Mouse (Mus musculus): ENCODE measurements around the gene Cyp2r1. TPM values are rescaled to one million over a fixed set of nuclear protein-coding genes. Genes with fewer than 3 reads are reported as not detected.
A peak's percentile ranks its signal among the peaks of the same experiment; 100 is the strongest.
"Not testable (repeated sequence)": the region's sequence is repeated elsewhere in the genome, so short reads cannot be mapped to it uniquely, and the experiment has no call there.

Cyp2r1 gene
- 0.76 and 1.3 TPM in 2 replicates for polyA plus RNA-seq (2015; fragmentation: Nextera tagmentation; extraction: Ambion mirVana)

- Histone ChIP-seq H3K9ac (replicated peaks; ENCODE audit: low read depth, low read length) (peak within 1 kb of the TSS; percentile 72), H3K4me3 (replicated peaks; ENCODE audit: low read length) (peak within 1 kb of the TSS; percentile 69), H3K4me2 (ENCODE audit: low read length) (peak within 1 kb of the TSS; percentile 86), H3K36me3 (ENCODE audit: control insufficient read depth, insufficient read depth) (no peaks in the 10 kb centered on the region), H3K4me1 (replicated peaks; ENCODE audit: control insufficient read depth, insufficient read depth, low read length) (no peaks in the 10 kb centered on the region), H3K27me3 (replicated peaks; ENCODE audit: control insufficient read depth, insufficient read depth, low read length) (no peaks in the 10 kb centered on the region), H3K9me3 (ENCODE audit: control insufficient read depth, low read length) (no peaks in the 10 kb centered on the region), H3K27ac (ENCODE audit: low read length) (peak within 1 kb of the TSS; percentile 60)
- ATAC-seq: peak; percentile 100
- 1% methylated on average over 56 of the region's 56 CpGs for WGBS
These were observed at the start of gene Cyp2r1 for GRCm38 (mm10) chr7:114562531-114563241. Cyp2r1 (minus strand) TSS chr7:114562972.

GRCm38 (mm10) chr7:114594391-114594790 lies 31.6 kb upstream of the Cyp2r1 start:
- not testable (repeated sequence) for H3K4me3 ChIP-seq (replicated peaks; ENCODE audit: low read length); H3K4me2 ChIP-seq (ENCODE audit: low read length); H3K4me1 ChIP-seq (replicated peaks; ENCODE audit: control insufficient read depth, insufficient read depth, low read length); H3K27me3 ChIP-seq (replicated peaks; ENCODE audit: control insufficient read depth, insufficient read depth, low read length); H3K9ac ChIP-seq (replicated peaks; ENCODE audit: low read depth, low read length); H3K36me3 ChIP-seq (ENCODE audit: control insufficient read depth, insufficient read depth); H3K9me3 ChIP-seq (ENCODE audit: control insufficient read depth, low read length); ATAC-seq; H3K27ac ChIP-seq (ENCODE audit: low read length)
- 95% methylated on average over 8 of the region's 8 CpGs for WGBS

- WGBS: 31% methylated on average over 2 of the region's 2 CpGs
- H3K4me1 ChIP-seq (replicated peaks; ENCODE audit: control insufficient read depth, insufficient read depth, low read length): no peaks in the 10 kb centered on the region
These were observed 19.7 kb upstream of the Cyp2r1 start for GRCm38 (mm10) chr7:114582441-114582840.

GRCm38 (mm10) chr7:114581200-114581599 lies 18.4 kb upstream of the Cyp2r1 start:
- no peaks in the 10 kb centered on the region for H3K4me1 ChIP-seq (replicated peaks; ENCODE audit: control insufficient read depth, insufficient read depth, low read length)
- H3K9ac ChIP-seq (replicated peaks; ENCODE audit: low read depth, low read length): no peak overlapping the region
- H3K4me2 ChIP-seq (ENCODE audit: low read length): no peak overlapping the region
- 88% methylated on average over 5 of the region's 5 CpGs for WGBS
- H3K9me3 ChIP-seq (ENCODE audit: control insufficient read depth, low read length): no peaks in the 10 kb centered on the region
- ATAC-seq: no peak
- no peak overlapping the region for H3K27ac ChIP-seq (ENCODE audit: low read length)
- no peaks in the 10 kb centered on the region for H3K36me3 ChIP-seq (ENCODE audit: control insufficient read depth, insufficient read depth)
- no peak overlapping the region for H3K4me3 ChIP-seq (replicated peaks; ENCODE audit: low read length)
- H3K27me3 ChIP-seq (replicated peaks; ENCODE audit: control insufficient read depth, insufficient read depth, low read length): no peaks in the 10 kb centered on the region

More at GRCm38 (mm10) chr7:114582441-114582840, 19.7 kb upstream of the Cyp2r1 start:
- no peak overlapping the region for H3K4me3 ChIP-seq (replicated peaks; ENCODE audit: low read length)
- no peak overlapping the region for H3K9ac ChIP-seq (replicated peaks; ENCODE audit: low read depth, low read length)
- H3K4me2 ChIP-seq (ENCODE audit: low read length): no peak overlapping the region
- ATAC-seq: no peak
- no peaks in the 10 kb centered on the region for H3K9me3 ChIP-seq (ENCODE audit: control insufficient read depth, low read length)
- H3K27me3 ChIP-seq (replicated peaks; ENCODE audit: control insufficient read depth, insufficient read depth, low read length): no peaks in the 10 kb centered on the region
- H3K27ac ChIP-seq (ENCODE audit: low read length): no peak overlapping the region
- no peaks in the 10 kb centered on the region for H3K36me3 ChIP-seq (ENCODE audit: control insufficient read depth, insufficient read depth)

- ATAC-seq: peak; percentile 52; the same call in 1 of the 2 replicates
- no peaks in the 10 kb centered on the region for H3K9me3 ChIP-seq (ENCODE audit: control insufficient read depth, low read length)
- no peaks in the 10 kb centered on the region for H3K4me1 ChIP-seq (replicated peaks; ENCODE audit: control insufficient read depth, insufficient read depth, low read length)
- no peaks in the 10 kb centered on the region for H3K27me3 ChIP-seq (replicated peaks; ENCODE audit: control insufficient read depth, insufficient read depth, low read length)
- H3K9ac ChIP-seq (replicated peaks; ENCODE audit: low read depth, low read length): no peak overlapping the region
- no peak overlapping the region for H3K27ac ChIP-seq (ENCODE audit: low read length)
- H3K4me3 ChIP-seq (replicated peaks; ENCODE audit: low read length): no peak overlapping the region
- H3K4me2 ChIP-seq (ENCODE audit: low read length): no peak overlapping the region
- 1% methylated on average over 4 of the region's 4 CpGs for WGBS
- no peaks in the 10 kb centered on the region for H3K36me3 ChIP-seq (ENCODE audit: control insufficient read depth, insufficient read depth)
These were observed 17.7 kb upstream of the Cyp2r1 start for GRCm38 (mm10) chr7:114580426-114580825.

GRCm38 (mm10) chr7:114577665-114578064 lies 14.9 kb upstream of the Cyp2r1 start:
- H3K27ac ChIP-seq (ENCODE audit: low read length): no peak overlapping the region
- no peak overlapping the region for H3K4me2 ChIP-seq (ENCODE audit: low read length)
- H3K27me3 ChIP-seq (replicated peaks; ENCODE audit: control insufficient read depth, insufficient read depth, low read length): no peaks in the 10 kb centered on the region
- no peak overlapping the region for H3K4me3 ChIP-seq (replicated peaks; ENCODE audit: low read length)
- no peaks in the 10 kb centered on the region for H3K36me3 ChIP-seq (ENCODE audit: control insufficient read depth, insufficient read depth)
- 82% methylated on average over 1 of the region's 1 CpGs for WGBS
- no peaks in the 10 kb centered on the region for H3K9me3 ChIP-seq (ENCODE audit: control insufficient read depth, low read length)
- H3K9ac ChIP-seq (replicated peaks; ENCODE audit: low read depth, low read length): no peak overlapping the region
- ATAC-seq: no peak
- no peaks in the 10 kb centered on the region for H3K4me1 ChIP-seq (replicated peaks; ENCODE audit: control insufficient read depth, insufficient read depth, low read length)

GRCm38 (mm10) chr7:114576931-114577330 lies 14.2 kb upstream of the Cyp2r1 start:
- H3K4me3 ChIP-seq (replicated peaks; ENCODE audit: low read length): no peak overlapping the region
- no peak overlapping the region for H3K4me2 ChIP-seq (ENCODE audit: low read length)
- WGBS: 75% methylated on average over 3 of the region's 3 CpGs
- H3K4me1 ChIP-seq (replicated peaks; ENCODE audit: control insufficient read depth, insufficient read depth, low read length): no peaks in the 10 kb centered on the region
- no peaks in the 10 kb centered on the region for H3K36me3 ChIP-seq (ENCODE audit: control insufficient read depth, insufficient read depth)
- no peaks in the 10 kb centered on the region for H3K27me3 ChIP-seq (replicated peaks; ENCODE audit: control insufficient read depth, insufficient read depth, low read length)
- ATAC-seq: no peak
- H3K27ac ChIP-seq (ENCODE audit: low read length): no peak overlapping the region
- no peaks in the 10 kb centered on the region for H3K9me3 ChIP-seq (ENCODE audit: control insufficient read depth, low read length)
- no peak overlapping the region for H3K9ac ChIP-seq (replicated peaks; ENCODE audit: low read depth, low read length)

GRCm38 (mm10) chr7:114573866-114574265 lies 11.1 kb upstream of the Cyp2r1 start:
- not testable (repeated sequence) for H3K27ac ChIP-seq (ENCODE audit: low read length); H3K4me1 ChIP-seq (replicated peaks; ENCODE audit: control insufficient read depth, insufficient read depth, low read length); H3K4me2 ChIP-seq (ENCODE audit: low read length); H3K4me3 ChIP-seq (replicated peaks; ENCODE audit: low read length); H3K36me3 ChIP-seq (ENCODE audit: control insufficient read depth, insufficient read depth); H3K9me3 ChIP-seq (ENCODE audit: control insufficient read depth, low read length); H3K27me3 ChIP-seq (replicated peaks; ENCODE audit: control insufficient read depth, insufficient read depth, low read length); H3K9ac ChIP-seq (replicated peaks; ENCODE audit: low read depth, low read length); ATAC-seq
- WGBS: 96% methylated on average over 4 of the region's 4 CpGs

- no peak overlapping the region for H3K9ac ChIP-seq (replicated peaks; ENCODE audit: low read depth, low read length)
- no peaks in the 10 kb centered on the region for H3K27me3 ChIP-seq (replicated peaks; ENCODE audit: control insufficient read depth, insufficient read depth, low read length)
- H3K27ac ChIP-seq (ENCODE audit: low read length): no peak overlapping the region
- no peaks in the 10 kb centered on the region for H3K4me1 ChIP-seq (replicated peaks; ENCODE audit: control insufficient read depth, insufficient read depth, low read length)
- H3K36me3 ChIP-seq (ENCODE audit: control insufficient read depth, insufficient read depth): peaks cover 6% of the 10 kb centered on the region
- no peak overlapping the region for H3K4me3 ChIP-seq (replicated peaks; ENCODE audit: low read length)
- ATAC-seq: no peak
- 100% methylated on average over 1 of the region's 1 CpGs for WGBS
- no peak overlapping the region for H3K4me2 ChIP-seq (ENCODE audit: low read length)
- no peaks in the 10 kb centered on the region for H3K9me3 ChIP-seq (ENCODE audit: control insufficient read depth, low read length)
These were observed 26.6 kb downstream of the Cyp2r1 start for GRCm38 (mm10) chr7:114536179-114536578.
